Mouse (Mus musculus): ENCODE measurements around the gene Rab14. TPM values are rescaled to one million over a fixed set of nuclear protein-coding genes. Genes with fewer than 3 reads are reported as not detected.

Rab14 gene
- polyA plus RNA-seq (2014; fragmentation: Nextera tagmentation; extraction: Ambion mirVana), result 308 and 329 TPM in 2 replicates

- WGBS, result under 1% methylated on average over 46 of the region's 47 CpGs
- Histone ChIP-seq H3K9me3 (ENCODE audit: control insufficient read depth, low read length) (no peaks in the 10 kb centered on the region), H3K4me2 (replicated peaks; ENCODE audit: low read depth, low read length) (peak within 1 kb of the TSS; percentile 94), H3K36me3 (ENCODE audit: control insufficient read depth, insufficient read depth, low read length) (no peaks in the 10 kb centered on the region; the same call in 1 of the 2 replicates), H3K27me3 (ENCODE audit: control insufficient read depth, insufficient read depth, low read length) (no peaks in the 10 kb centered on the region), H3K4me3 (ENCODE audit: low read length) (peak within 1 kb of the TSS; percentile 100), H3K4me1 (ENCODE audit: control insufficient read depth, insufficient read depth, low read length) (peaks cover 5% of the 10 kb centered on the region; the same call in 1 of the 2 replicates), H3K9ac (ENCODE audit: low read depth, low read length) (peak within 1 kb of the TSS; percentile 100), H3K27ac (ENCODE audit: low read depth, low read length) (peak within 1 kb of the TSS; percentile 96)
- peak; percentile 99 for ATAC-seq (ENCODE audit: low FRiP score, low TSS enrichment)
Observed at GRCm38 (mm10) chr2:35200898-35201668, at the start of gene Rab14. TSS of gene Rab14 (minus strand) at chr2:35201120.

GRCm38 (mm10) chr2:35247763-35248162 is 46.8 kb upstream of the Rab14 start:
- WGBS, result 61% methylated on average over 5 of the region's 5 CpGs
- Histone ChIP-seq H3K27ac (ENCODE audit: low read depth, low read length) (no peak overlapping the region), H3K4me1 (ENCODE audit: control insufficient read depth, insufficient read depth, low read length) (0 out of 2 replicates have a peak, but pooled peaks cover 4% of the 10 kb centered on the region), H3K9ac (ENCODE audit: low read depth, low read length) (no peak overlapping the region), H3K4me2 (replicated peaks; ENCODE audit: low read depth, low read length) (no peak overlapping the region), H3K36me3 (ENCODE audit: control insufficient read depth, insufficient read depth, low read length) (no peaks in the 10 kb centered on the region), H3K9me3 (ENCODE audit: control insufficient read depth, low read length) (no peaks in the 10 kb centered on the region), H3K4me3 (ENCODE audit: low read length) (no peak overlapping the region), H3K27me3 (ENCODE audit: control insufficient read depth, insufficient read depth, low read length) (no peaks in the 10 kb centered on the region)
- 0 out of 2 replicates have a peak, but pooled peaks have one; percentile 32 for ATAC-seq (ENCODE audit: low FRiP score, low TSS enrichment)

GRCm38 (mm10) chr2:35244241-35244640 is 43.3 kb upstream of the Rab14 start:
- no peak overlapping the region for H3K4me2 ChIP-seq (replicated peaks; ENCODE audit: low read depth, low read length)
- no peaks in the 10 kb centered on the region for H3K9me3 ChIP-seq (ENCODE audit: control insufficient read depth, low read length)
- H3K4me3 ChIP-seq (ENCODE audit: low read length), result no peak overlapping the region
- H3K4me1 ChIP-seq (ENCODE audit: control insufficient read depth, insufficient read depth, low read length), result 0 out of 2 replicates have a peak, but pooled peaks cover 4% of the 10 kb centered on the region
- H3K27ac ChIP-seq (ENCODE audit: low read depth, low read length), result no peak overlapping the region
- no peaks in the 10 kb centered on the region for H3K27me3 ChIP-seq (ENCODE audit: control insufficient read depth, insufficient read depth, low read length)
- ATAC-seq (ENCODE audit: low FRiP score, low TSS enrichment), result no peak
- H3K9ac ChIP-seq (ENCODE audit: low read depth, low read length), result no peak overlapping the region
- H3K36me3 ChIP-seq (ENCODE audit: control insufficient read depth, insufficient read depth, low read length), result no peaks in the 10 kb centered on the region
- WGBS, result 67% methylated on average over 3 of the region's 3 CpGs

- Histone ChIP-seq H3K9me3 (ENCODE audit: control insufficient read depth, low read length) (no peaks in the 10 kb centered on the region), H3K27me3 (ENCODE audit: control insufficient read depth, insufficient read depth, low read length) (no peaks in the 10 kb centered on the region), H3K9ac (ENCODE audit: low read depth, low read length) (no peak overlapping the region), H3K4me1 (ENCODE audit: control insufficient read depth, insufficient read depth, low read length) (0 out of 2 replicates have a peak, but pooled peaks cover 4% of the 10 kb centered on the region), H3K4me2 (replicated peaks; ENCODE audit: low read depth, low read length) (no peak overlapping the region), H3K27ac (ENCODE audit: low read depth, low read length) (no peak overlapping the region), H3K4me3 (ENCODE audit: low read length) (no peak overlapping the region), H3K36me3 (ENCODE audit: control insufficient read depth, insufficient read depth, low read length) (no peaks in the 10 kb centered on the region)
- no peak for ATAC-seq (ENCODE audit: low FRiP score, low TSS enrichment)
- 87% methylated on average over 6 of the region's 6 CpGs for WGBS
Observed at GRCm38 (mm10) chr2:35235021-35235420, 34.1 kb upstream of the Rab14 start.

- WGBS, result 47% methylated on average over 3 of the region's 3 CpGs
- H3K9ac ChIP-seq (ENCODE audit: low read depth, low read length), result no peak overlapping the region
- no peak for ATAC-seq (ENCODE audit: low FRiP score, low TSS enrichment)
Observed at GRCm38 (mm10) chr2:35233898-35234297, 33.0 kb upstream of the Rab14 start.

GRCm38 (mm10) chr2:35232595-35233445 is 31.9 kb upstream of the Rab14 start:
- H3K36me3 ChIP-seq (ENCODE audit: control insufficient read depth, insufficient read depth, low read length), result no peaks in the 10 kb centered on the region
- H3K4me3 ChIP-seq (ENCODE audit: low read length), result no peak overlapping the region
- H3K27ac ChIP-seq (ENCODE audit: low read depth, low read length), result no peak overlapping the region
- 76% methylated on average over 17 of the region's 17 CpGs for WGBS
- no peaks in the 10 kb centered on the region for H3K27me3 ChIP-seq (ENCODE audit: control insufficient read depth, insufficient read depth, low read length)
- H3K9me3 ChIP-seq (ENCODE audit: control insufficient read depth, low read length), result no peaks in the 10 kb centered on the region
- H3K4me2 ChIP-seq (replicated peaks; ENCODE audit: low read depth, low read length), result no peak overlapping the region
- no peak for ATAC-seq (ENCODE audit: low FRiP score, low TSS enrichment)
- H3K9ac ChIP-seq (ENCODE audit: low read depth, low read length), result no peak overlapping the region
- 0 out of 2 replicates have a peak, but pooled peaks cover 6% of the 10 kb centered on the region for H3K4me1 ChIP-seq (ENCODE audit: control insufficient read depth, insufficient read depth, low read length)

More at GRCm38 (mm10) chr2:35233898-35234297, 33.0 kb upstream of the Rab14 start:
- H3K27ac ChIP-seq (ENCODE audit: low read depth, low read length), result no peak overlapping the region
- no peaks in the 10 kb centered on the region for H3K27me3 ChIP-seq (ENCODE audit: control insufficient read depth, insufficient read depth, low read length)
- H3K4me1 ChIP-seq (ENCODE audit: control insufficient read depth, insufficient read depth, low read length), result 0 out of 2 replicates have a peak, but pooled peaks cover 6% of the 10 kb centered on the region
- H3K36me3 ChIP-seq (ENCODE audit: control insufficient read depth, insufficient read depth, low read length), result no peaks in the 10 kb centered on the region
- no peak overlapping the region for H3K4me2 ChIP-seq (replicated peaks; ENCODE audit: low read depth, low read length)
- no peaks in the 10 kb centered on the region for H3K9me3 ChIP-seq (ENCODE audit: control insufficient read depth, low read length)
- no peak overlapping the region for H3K4me3 ChIP-seq (ENCODE audit: low read length)

- ATAC-seq (ENCODE audit: low FRiP score, low TSS enrichment), result no peak
- Histone ChIP-seq H3K27me3 (ENCODE audit: control insufficient read depth, insufficient read depth, low read length) (no peaks in the 10 kb centered on the region), H3K4me2 (replicated peaks; ENCODE audit: low read depth, low read length) (no peak overlapping the region), H3K4me1 (ENCODE audit: control insufficient read depth, insufficient read depth, low read length) (0 out of 2 replicates have a peak, but pooled peaks cover 6% of the 10 kb centered on the region), H3K9me3 (ENCODE audit: control insufficient read depth, low read length) (no peaks in the 10 kb centered on the region), H3K36me3 (ENCODE audit: control insufficient read depth, insufficient read depth, low read length) (no peaks in the 10 kb centered on the region), H3K27ac (ENCODE audit: low read depth, low read length) (no peak overlapping the region), H3K9ac (ENCODE audit: low read depth, low read length) (no peak overlapping the region), H3K4me3 (ENCODE audit: low read length) (no peak overlapping the region)
- 30% methylated on average over 2 of the region's 2 CpGs for WGBS
Observed at GRCm38 (mm10) chr2:35231871-35232270, 31.0 kb upstream of the Rab14 start.

- H3K9me3 ChIP-seq (ENCODE audit: control insufficient read depth, low read length), result no peaks in the 10 kb centered on the region
- no peak overlapping the region for H3K27ac ChIP-seq (ENCODE audit: low read depth, low read length)
- no peak overlapping the region for H3K9ac ChIP-seq (ENCODE audit: low read depth, low read length)
- no peak overlapping the region for H3K4me2 ChIP-seq (replicated peaks; ENCODE audit: low read depth, low read length)
- no peak overlapping the region for H3K4me3 ChIP-seq (ENCODE audit: low read length)
- H3K27me3 ChIP-seq (ENCODE audit: control insufficient read depth, insufficient read depth, low read length), result no peaks in the 10 kb centered on the region
- ATAC-seq (ENCODE audit: low FRiP score, low TSS enrichment), result no peak
- H3K4me1 ChIP-seq (ENCODE audit: control insufficient read depth, insufficient read depth, low read length), result 0 out of 2 replicates have a peak, but pooled peaks cover 6% of the 10 kb centered on the region
- H3K36me3 ChIP-seq (ENCODE audit: control insufficient read depth, insufficient read depth, low read length), result no peaks in the 10 kb centered on the region
- 21% methylated on average over 8 of the region's 8 CpGs for WGBS
Observed at GRCm38 (mm10) chr2:35230215-35230614, 29.3 kb upstream of the Rab14 start.
